Mouse (Mus musculus): ENCODE measurements at regions not wholly inside any gene's neighbourhood (a gene's known extent, or its start where the extent isn't known, plus 50 kb on each side); places are given as distances from the start of the nearest gene placed in this dataset.

DNA sequence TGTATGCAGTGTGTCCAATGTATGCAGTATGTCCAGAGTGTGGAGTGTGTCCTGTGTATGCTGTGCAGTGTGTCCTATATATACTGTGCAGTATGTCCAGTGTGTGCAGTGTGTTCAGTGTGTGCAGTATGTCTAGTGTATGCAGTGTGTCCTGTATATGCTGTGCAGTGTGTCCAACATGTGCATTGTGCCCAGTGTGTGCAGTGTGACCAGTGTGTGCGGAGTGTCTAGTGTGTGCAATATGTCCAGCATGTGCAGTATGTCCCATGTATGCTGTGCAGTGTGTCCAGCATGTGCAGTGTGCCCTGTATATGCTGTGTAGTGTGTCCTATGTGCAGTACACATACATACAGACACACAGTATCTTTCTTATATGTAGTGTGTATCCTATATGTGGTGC lies 121.9 kb downstream of the Psmg1 start:
- TF ChIP-seq POLR2A (IDR thresholded peaks at IDR 0.05; ENCODE audit: insufficient read depth, low read depth, low read length) (no peak), CTCF (IDR thresholded peaks at IDR 0.05) (no peak)

All from heart, adult 2 months (tissue).